Mouse (Mus musculus) heart, adult 2 months (tissue): Measurements from ENCODE around the gene Creb3l2.

Source experiments
- CTCF ChIP-seq: fragments of 200-600 bp; IDR thresholded peaks from 2 replicates; pipeline ENCODE4 v1.8.1; 2022; ENCODE audit warnings: antibody characterized with exemption, mild to moderate bottlenecking, moderate library complexity
- EP300 ChIP-seq: fragments of 200-500 bp; IDR thresholded peaks from 2 replicates; pipeline ENCODE4 v1.6.1; 2011; ENCODE audit warnings: low read depth, low read length, control low read depth; ENCODE audit not compliant: insufficient read depth
- POLR2A ChIP-seq: fragments of 200-500 bp; IDR thresholded peaks from 2 replicates; pipeline ENCODE4 v1.6.1; 2011; ENCODE audit warnings: mild to moderate bottlenecking, low read depth, low read length, control low read depth; ENCODE audit not compliant: insufficient read depth

DNA sequence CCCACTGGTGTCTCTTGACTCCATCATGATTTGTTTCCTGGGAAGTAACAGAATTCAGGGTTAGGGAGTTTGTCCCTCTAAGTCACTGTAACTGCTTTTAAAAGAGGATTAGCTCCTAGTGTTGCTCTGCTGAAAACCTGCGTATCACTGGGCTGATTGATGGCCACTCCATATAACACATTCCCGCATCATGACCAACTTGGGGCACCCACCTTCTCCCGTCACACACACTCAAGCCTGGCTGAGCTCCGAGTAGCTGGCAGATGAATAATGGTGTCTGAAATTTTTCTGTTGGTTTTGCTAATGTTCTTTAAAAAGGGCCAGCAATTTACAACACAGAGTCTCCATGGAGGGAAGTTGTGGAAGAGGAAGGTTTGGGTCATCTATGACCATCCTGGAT lies 41.8 kb downstream of the Creb3l2 start:
- TF ChIP-seq CTCF (no peak), POLR2A (no peak), EP300 (no peak)
